Mouse (Mus musculus) midbrain, embryonic 13.5 days (tissue): ENCODE measurements around the gene Fbh1. TPM values are rescaled to one million over a fixed set of nuclear protein-coding genes. Genes with fewer than 3 reads are reported as not detected.
A peak's percentile ranks its signal among the peaks of the same experiment; 100 is the strongest.

Experiments
- ATAC-seq: fragments of 200-750 bp; cut with Nextera tagmentation; 2 replicates; pipeline ENCODE4 v1.8.0; 2017; ENCODE audit warnings: mild to moderate bottlenecking, moderate TSS enrichment, moderate library complexity
- H3K27ac ChIP-seq: fragments of 300-500 bp; sonication (generic); 2 replicates; pipeline ENCODE4 v1.5.1; 2015; ENCODE audit warnings: inconsistent platforms, mild to moderate bottlenecking, moderate library complexity
- H3K27me3 ChIP-seq: fragments of 300-500 bp; sonication (generic); 2 replicates; pipeline ENCODE4 v1.6.1; 2015; ENCODE audit warnings: mild to moderate bottlenecking, inconsistent platforms
- H3K36me3 ChIP-seq: fragments of 300-500 bp; sonication (generic); 2 replicates; pipeline ENCODE4 v1.6.1; 2015; ENCODE audit warnings: mild to moderate bottlenecking, inconsistent platforms
- H3K4me1 ChIP-seq: fragments of 300-500 bp; sonication (generic); replicated peaks from 2 replicates; pipeline ENCODE4 v1.6.1; 2015; ENCODE audit warnings: inconsistent platforms
- H3K4me2 ChIP-seq: fragments of 300-500 bp; sonication (generic); replicated peaks from 2 replicates; pipeline ENCODE4 v1.6.1; 2015; ENCODE audit warnings: moderate library complexity, mild to moderate bottlenecking, inconsistent platforms
- H3K4me3 ChIP-seq: fragments of 300-500 bp; sonication (generic); replicated peaks from 2 replicates; pipeline ENCODE4 v1.5.1; 2015; ENCODE audit warnings: mild to moderate bottlenecking, inconsistent platforms
- H3K9ac ChIP-seq: fragments of 300-500 bp; sonication (generic); replicated peaks from 2 replicates; pipeline ENCODE4 v1.6.1; 2015; ENCODE audit warnings: mild to moderate bottlenecking, inconsistent platforms
- H3K9me3 ChIP-seq: fragments of 300-500 bp; sonication (generic); 2 replicates; pipeline ENCODE4 v1.6.1; 2016; ENCODE audit warnings: mild to moderate bottlenecking, inconsistent platforms
- WGBS: fragments of 180-500 bp; shearing (Covaris S2); methylation state at CpG from one replicate; pipeline ENCODE4 v1.1.7; 2015; 5-methylcytosine and 5-hydroxymethylcytosine counted together
- polyA plus RNA-seq: library from polyadenylated mRNA; unstranded; fragments of >200 nt; fragmentation: Nextera tagmentation; extraction: Ambion mirVana; gene quantifications from 2 replicates; pipeline ENCODE4 v1.2.1, GENCODE M21; 2015

Fbh1 gene
- polyA plus RNA-seq, 1 experiment from 2014 or later, result 132 TPM

- no peak overlapping the region for H3K4me2 ChIP-seq
- no peaks in the 10 kb centered on the region for H3K4me1 ChIP-seq
- H3K9me3 ChIP-seq, result no peaks in the 10 kb centered on the region
- no peak overlapping the region for H3K27ac ChIP-seq
- H3K9ac ChIP-seq, result no peak overlapping the region
- no peaks in the 10 kb centered on the region for H3K27me3 ChIP-seq
- H3K36me3 ChIP-seq, result peaks cover 65% of the 10 kb centered on the region
- WGBS, result 81% methylated on average over 10 of the region's 10 CpGs
- ATAC-seq, result no peak
- no peak overlapping the region for H3K4me3 ChIP-seq
Observed at GRCm38 (mm10) chr2:11767161-11767545, 10.2 kb downstream of the Fbh1 start.

GRCm38 (mm10) chr2:11766485-11767160 lies 10.8 kb downstream of the Fbh1 start:
- Histone ChIP-seq H3K4me2 (no peak overlapping the region), H3K4me1 (no peaks in the 10 kb centered on the region), H3K36me3 (peaks cover 70% of the 10 kb centered on the region), H3K27ac (no peak overlapping the region), H3K27me3 (no peaks in the 10 kb centered on the region), H3K4me3 (no peak overlapping the region), H3K9me3 (no peaks in the 10 kb centered on the region), H3K9ac (no peak overlapping the region)
- WGBS, result 77% methylated on average over 5 of the region's 5 CpGs
- ATAC-seq, result no peak

DNA sequence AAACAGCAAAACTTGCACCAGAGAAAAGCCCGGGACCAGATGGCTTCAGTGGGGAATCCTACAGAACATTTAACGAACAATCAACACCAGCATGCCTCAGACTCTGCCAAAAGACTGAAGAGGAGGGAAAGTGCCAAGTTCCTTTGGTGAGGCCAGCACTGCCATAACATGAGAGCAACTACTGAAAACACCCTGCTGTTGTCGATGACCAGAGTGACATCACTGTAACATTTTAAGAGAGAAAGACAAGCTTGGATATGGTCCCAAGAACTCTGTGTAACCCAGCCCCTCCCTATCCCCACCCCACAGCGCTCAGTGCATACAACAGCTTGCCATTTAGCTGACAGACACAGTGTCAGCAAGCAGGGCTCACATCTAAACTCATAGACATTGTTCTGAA lies 11.7 kb downstream of the Fbh1 start:
- H3K9ac ChIP-seq, result no peak overlapping the region
- H3K27me3 ChIP-seq, result no peaks in the 10 kb centered on the region
- H3K4me3 ChIP-seq, result no peak overlapping the region
- H3K4me1 ChIP-seq, result no peaks in the 10 kb centered on the region
- no peaks in the 10 kb centered on the region for H3K9me3 ChIP-seq
- ATAC-seq, result no peak
- H3K4me2 ChIP-seq, result no peak overlapping the region
- no peak overlapping the region for H3K27ac ChIP-seq
- H3K36me3 ChIP-seq, result peaks cover 79% of the 10 kb centered on the region
- 89% methylated on average over 4 of the region's 4 CpGs for WGBS

- WGBS, result 93% methylated on average over 4 of the region's 4 CpGs
- no peaks in the 10 kb centered on the region for H3K9me3 ChIP-seq
- peaks cover 97% of the 10 kb centered on the region for H3K36me3 ChIP-seq
- no peak overlapping the region for H3K4me3 ChIP-seq
- H3K27ac ChIP-seq, result no peak overlapping the region
- H3K27me3 ChIP-seq, result no peaks in the 10 kb centered on the region
- ATAC-seq, result no peak
- no peak overlapping the region for H3K4me2 ChIP-seq
- H3K4me1 ChIP-seq, result no peaks in the 10 kb centered on the region
- H3K9ac ChIP-seq, result no peak overlapping the region
Observed at GRCm38 (mm10) chr2:11762541-11762940, 14.8 kb downstream of the Fbh1 start.

DNA sequence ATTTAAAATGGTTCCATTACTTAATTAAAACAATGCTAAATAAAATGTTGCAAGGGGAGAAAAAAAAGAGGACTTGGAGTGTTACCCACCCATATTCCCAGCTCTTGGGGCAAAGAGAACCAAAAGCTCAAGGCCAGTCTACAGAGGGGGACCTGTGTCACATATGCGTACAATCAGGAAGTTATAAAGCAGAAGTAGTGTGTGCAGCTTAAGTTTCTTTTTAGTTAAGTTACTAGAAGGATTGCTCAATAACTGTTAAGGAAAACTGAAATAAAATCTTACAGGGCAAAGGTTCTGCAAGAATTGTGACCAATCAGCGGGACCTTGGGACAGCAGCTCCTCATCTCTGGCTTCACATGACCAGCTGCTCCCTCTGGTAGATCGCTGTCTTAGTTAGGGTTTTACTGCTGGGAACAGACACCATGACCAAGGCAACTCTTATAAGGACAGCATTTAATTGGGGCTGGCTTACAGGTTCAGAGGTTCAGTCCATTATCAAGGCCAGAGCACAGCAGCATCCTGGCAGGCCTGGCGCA lies 37.8 kb downstream of the Fbh1 start:
- Histone ChIP-seq H3K4me3 (no peak overlapping the region), H3K27me3 (no peaks in the 10 kb centered on the region), H3K4me1 (no peaks in the 10 kb centered on the region), H3K4me2 (no peak overlapping the region), H3K9ac (no peak overlapping the region), H3K9me3 (no peaks in the 10 kb centered on the region), H3K27ac (no peak overlapping the region), H3K36me3 (peaks cover 68% of the 10 kb centered on the region)
- no peak for ATAC-seq
- 96% methylated on average over 4 of the region's 4 CpGs for WGBS

- H3K27ac ChIP-seq, result no peak overlapping the region
- H3K9ac ChIP-seq, result no peak overlapping the region
- over 99% methylated on average over 3 of the region's 3 CpGs for WGBS
- no peaks in the 10 kb centered on the region for H3K9me3 ChIP-seq
- H3K36me3 ChIP-seq, result peaks cover 60% of the 10 kb centered on the region
- H3K4me2 ChIP-seq, result no peak overlapping the region
- no peak overlapping the region for H3K4me3 ChIP-seq
- ATAC-seq, result peak; percentile 31; the same call in 1 of the 2 replicates
- H3K4me1 ChIP-seq, result no peaks in the 10 kb centered on the region
- no peaks in the 10 kb centered on the region for H3K27me3 ChIP-seq
Observed at GRCm38 (mm10) chr2:11738794-11739193, 38.6 kb downstream of the Fbh1 start.

DNA sequence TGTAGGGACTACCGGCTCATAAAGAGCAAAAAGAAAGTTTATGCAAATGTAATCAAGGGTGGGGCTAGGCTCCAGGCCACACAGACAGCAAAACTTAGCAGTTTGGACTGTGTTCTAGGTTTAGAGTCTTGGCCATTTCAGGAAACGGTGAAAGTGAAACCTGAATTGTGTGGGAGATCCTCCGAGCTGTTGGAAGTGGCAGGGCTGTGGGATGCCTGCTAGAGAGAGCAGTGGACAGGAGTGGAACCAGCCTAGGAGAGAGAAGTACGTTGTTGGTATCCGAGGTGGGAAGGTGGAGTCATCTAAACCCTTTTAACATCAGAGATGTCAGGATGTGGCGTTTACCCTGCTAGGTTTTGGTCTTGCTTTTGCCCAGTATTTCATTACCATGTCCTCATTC lies 41.5 kb downstream of the Fbh1 start:
- peaks cover 31% of the 10 kb centered on the region for H3K36me3 ChIP-seq
- 91% methylated on average over 6 of the region's 6 CpGs for WGBS
- no peaks in the 10 kb centered on the region for H3K27me3 ChIP-seq
- no peak overlapping the region for H3K27ac ChIP-seq
- ATAC-seq, result no peak
- no peaks in the 10 kb centered on the region for H3K4me1 ChIP-seq
- H3K4me2 ChIP-seq, result no peak overlapping the region
- H3K9ac ChIP-seq, result no peak overlapping the region
- no peak overlapping the region for H3K4me3 ChIP-seq
- H3K9me3 ChIP-seq, result no peaks in the 10 kb centered on the region

- Histone ChIP-seq H3K4me1 (no peaks in the 10 kb centered on the region), H3K27ac (no peak overlapping the region), H3K4me2 (no peak overlapping the region), H3K27me3 (no peaks in the 10 kb centered on the region), H3K36me3 (peaks cover 3% of the 10 kb centered on the region), H3K9ac (no peak overlapping the region), H3K9me3 (no peaks in the 10 kb centered on the region), H3K4me3 (no peak overlapping the region)
- ATAC-seq, result no peak
- 67% methylated on average over 5 of the region's 5 CpGs for WGBS
Observed at GRCm38 (mm10) chr2:11732978-11733377, 44.4 kb downstream of the Fbh1 start.

DNA sequence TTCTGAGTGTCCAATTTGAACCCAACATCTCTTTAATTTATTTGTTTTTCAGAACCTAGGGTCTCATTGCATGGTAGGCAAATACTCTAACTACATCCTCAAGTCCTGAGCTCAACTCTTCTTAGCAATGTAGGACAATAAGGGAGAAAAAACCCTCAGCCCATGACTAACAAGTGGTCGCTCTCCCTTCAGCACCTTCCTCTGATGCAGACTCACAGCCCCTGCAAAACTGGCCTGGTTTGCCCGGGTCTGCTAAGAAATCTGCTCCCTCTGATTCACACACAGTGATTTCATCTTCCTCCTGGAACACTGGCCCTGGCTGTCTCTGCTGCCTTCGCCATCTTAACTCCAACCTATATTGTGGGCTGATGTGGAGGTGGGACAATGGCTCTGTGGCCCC lies 48.3 kb downstream of the Fbh1 start:
- 74% methylated on average over 3 of the region's 3 CpGs for WGBS
- Histone ChIP-seq H3K27ac (no peak overlapping the region), H3K27me3 (no peaks in the 10 kb centered on the region), H3K4me2 (no peak overlapping the region), H3K9ac (no peak overlapping the region), H3K4me3 (no peak overlapping the region), H3K9me3 (no peaks in the 10 kb centered on the region), H3K4me1 (no peaks in the 10 kb centered on the region), H3K36me3 (no peaks in the 10 kb centered on the region)
- ATAC-seq, result no peak

GRCm38 (mm10) chr2:11727574-11727973 lies 49.8 kb downstream of the Fbh1 start:
- no peaks in the 10 kb centered on the region for H3K36me3 ChIP-seq
- H3K4me2 ChIP-seq, result no peak overlapping the region
- H3K27me3 ChIP-seq, result no peaks in the 10 kb centered on the region
- no peak overlapping the region for H3K27ac ChIP-seq
- H3K4me1 ChIP-seq, result no peaks in the 10 kb centered on the region
- WGBS, result 95% methylated on average over 5 of the region's 5 CpGs
- no peaks in the 10 kb centered on the region for H3K9me3 ChIP-seq
- no peak overlapping the region for H3K4me3 ChIP-seq
- no peak overlapping the region for H3K9ac ChIP-seq
- no peak for ATAC-seq

DNA sequence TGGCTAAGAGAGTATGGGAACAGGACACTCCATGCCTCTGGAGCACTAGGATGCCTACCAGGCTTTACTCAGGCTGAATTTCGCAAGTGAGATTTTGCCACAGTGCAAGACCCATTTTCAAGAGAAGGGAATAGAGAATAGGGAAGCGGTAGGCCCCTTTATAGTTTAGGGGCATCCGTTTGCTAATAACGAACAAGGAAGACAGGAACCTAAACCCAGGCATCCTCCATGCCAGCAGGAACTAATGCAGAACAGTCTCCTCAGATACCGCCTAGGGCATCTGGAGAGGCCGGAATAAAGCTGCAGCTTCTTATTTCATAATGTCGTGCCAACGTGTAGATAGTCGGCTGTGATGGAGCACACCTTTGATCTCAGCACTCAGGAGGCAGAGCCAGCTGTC lies 54.8 kb downstream of the Fbh1 start:
- no peaks in the 10 kb centered on the region for H3K36me3 ChIP-seq
- no peak overlapping the region for H3K4me2 ChIP-seq
- H3K4me1 ChIP-seq, result no peaks in the 10 kb centered on the region
- H3K27ac ChIP-seq, result no peak overlapping the region
- no peak overlapping the region for H3K9ac ChIP-seq
- WGBS, result 92% methylated on average over 9 of the region's 9 CpGs
- no peaks in the 10 kb centered on the region for H3K27me3 ChIP-seq
- ATAC-seq, result no peak
- no peak overlapping the region for H3K4me3 ChIP-seq
- no peaks in the 10 kb centered on the region for H3K9me3 ChIP-seq

DNA sequence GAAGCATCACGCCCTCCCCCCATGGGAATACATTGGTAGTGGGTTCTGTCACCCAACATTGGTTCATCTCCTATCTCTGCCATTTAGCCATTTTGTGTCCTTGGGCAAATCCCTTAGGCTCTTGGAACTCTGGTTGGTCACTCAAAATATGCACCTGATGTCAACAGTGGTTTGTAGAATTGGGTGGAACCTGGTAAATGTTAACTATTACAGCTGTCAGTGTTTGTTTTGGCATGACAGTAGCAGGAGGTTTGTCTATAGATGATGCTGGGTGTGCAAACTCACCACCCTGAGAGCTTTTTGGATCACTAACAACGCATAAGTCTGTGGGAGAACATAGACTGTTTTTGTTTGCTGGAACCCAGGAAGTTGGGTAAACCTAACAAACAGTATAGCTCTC lies 58.8 kb downstream of the Fbh1 start:
- H3K36me3 ChIP-seq, result no peaks in the 10 kb centered on the region
- WGBS, result 88% methylated on average over 2 of the region's 2 CpGs
- no peak for ATAC-seq
- no peak overlapping the region for H3K27ac ChIP-seq
- H3K9ac ChIP-seq, result no peak overlapping the region
- no peak overlapping the region for H3K4me2 ChIP-seq
- no peaks in the 10 kb centered on the region for H3K27me3 ChIP-seq
- H3K4me3 ChIP-seq, result no peak overlapping the region
- H3K9me3 ChIP-seq, result no peaks in the 10 kb centered on the region
- no peaks in the 10 kb centered on the region for H3K4me1 ChIP-seq

DNA sequence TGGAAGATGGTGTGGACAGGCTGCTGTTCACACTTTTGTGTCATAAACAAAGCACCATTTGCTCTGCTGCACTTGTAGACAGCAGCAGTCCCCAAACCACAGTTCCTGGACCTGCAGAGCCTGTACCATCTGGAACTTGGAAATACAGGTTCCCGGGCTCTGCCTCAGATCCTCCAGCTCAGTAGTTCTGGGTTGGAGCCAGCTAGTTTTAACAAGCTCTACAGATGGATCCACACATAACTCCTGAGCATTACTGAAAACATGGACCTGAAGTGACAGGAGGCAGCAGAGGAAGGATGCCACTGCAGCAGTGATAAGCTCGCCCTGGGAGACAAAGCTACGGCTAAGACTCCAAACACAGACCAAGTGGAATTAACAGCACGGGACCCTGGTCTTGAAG lies 62.8 kb downstream of the Fbh1 start:
- H3K4me1 ChIP-seq, result no peaks in the 10 kb centered on the region

More for the DNA sequence above, 62.8 kb downstream of the Fbh1 start:
- H3K27ac ChIP-seq, result no peak overlapping the region
- no peak overlapping the region for H3K4me2 ChIP-seq
- no peak overlapping the region for H3K9ac ChIP-seq
- ATAC-seq, result no peak
- H3K9me3 ChIP-seq, result no peaks in the 10 kb centered on the region
- H3K36me3 ChIP-seq, result no peaks in the 10 kb centered on the region
- no peaks in the 10 kb centered on the region for H3K27me3 ChIP-seq
- no peak overlapping the region for H3K4me3 ChIP-seq
- 92% methylated on average over 4 of the region's 4 CpGs for WGBS
